Mouse (Mus musculus) small intestine, adult 2 months (tissue): ENCODE results near the gene Ms4a6c.

ENCODE experiments used
- CTCF ChIP-seq: fragments of 200-500 bp; IDR thresholded peaks from 2 replicates; pipeline ENCODE4 v1.5.1; 2012; ENCODE audit warnings: low read depth, mild to moderate bottlenecking, control low read depth, inconsistent platforms, low read length, moderate library complexity, mixed read lengths; ENCODE audit not compliant: insufficient replicate concordance, insufficient read length; ENCODE audit errors: extremely low read depth
- POLR2A ChIP-seq: fragments of 200-500 bp; IDR thresholded peaks from 2 replicates; pipeline ENCODE4 v1.6.1; 2012; ENCODE audit warnings: low read depth, mild to moderate bottlenecking, control low read depth, inconsistent platforms, low read length, moderate library complexity

DNA sequence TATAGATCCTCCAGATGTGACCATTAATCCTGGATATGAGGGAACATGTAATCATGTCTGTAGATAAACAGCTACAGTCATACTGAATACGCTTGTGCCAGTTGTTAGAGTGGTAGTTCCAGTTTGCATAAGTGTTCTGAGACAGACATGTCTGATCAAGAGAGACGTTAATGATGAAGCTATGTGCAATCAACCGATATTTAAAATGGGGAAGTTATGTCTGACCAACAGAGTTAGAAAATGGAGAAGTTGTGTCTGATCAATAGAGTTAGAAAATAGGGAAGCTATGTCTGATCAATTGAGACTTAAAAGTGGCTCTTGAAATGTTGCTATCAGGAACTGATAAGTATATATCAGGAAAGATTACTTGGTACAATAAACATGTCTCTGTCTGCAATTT lies 16.1 kb downstream of the Ms4a6c start:
- no peak for TF ChIP-seq CTCF
- TF ChIP-seq POLR2A, result no peak
